Mouse (Mus musculus): ENCODE measurements around the gene Iqcn.

Gene Iqcn

GRCm38 (mm10) chr8:70703287-70703686 is at the start of gene Iqcn:
TSS of gene Iqcn (plus strand) at chr8:70703457.
- peak; percentile 95 for DNase-seq

- no peak for DNase-seq
These were observed 49.1 kb upstream of the Iqcn start for GRCm38 (mm10) chr8:70654121-70654520.

- no peak for DNase-seq
These were observed 47.8 kb upstream of the Iqcn start for GRCm38 (mm10) chr8:70655469-70655868.

GRCm38 (mm10) chr8:70656193-70656790 is 47.0 kb upstream of the Iqcn start:
- DNase-seq = no peak

- no peak for DNase-seq
These were observed 46.0 kb upstream of the Iqcn start for GRCm38 (mm10) chr8:70657214-70657613.

- DNase-seq = no peak
These were observed 45.5 kb upstream of the Iqcn start for GRCm38 (mm10) chr8:70657739-70658138.

GRCm38 (mm10) chr8:70658897-70659603 is 44.2 kb upstream of the Iqcn start:
- DNase-seq = no peak

- peak; percentile 99 for DNase-seq
These were observed 43.5 kb upstream of the Iqcn start for GRCm38 (mm10) chr8:70659604-70660272.

GRCm38 (mm10) chr8:70660273-70660725 is 43.0 kb upstream of the Iqcn start, which contains the start of gene Pgpep1:
TSS of gene Pgpep1 (minus strand) at chr8:70660388.
- DNase-seq = no peak

- DNase-seq = no peak
These were observed 39.6 kb upstream of the Iqcn start for GRCm38 (mm10) chr8:70663691-70664090.

- DNase-seq = no peak
These were observed 38.6 kb upstream of the Iqcn start for GRCm38 (mm10) chr8:70664631-70665030.

- DNase-seq = no peak
These were observed 37.7 kb upstream of the Iqcn start for GRCm38 (mm10) chr8:70665599-70665998.

GRCm38 (mm10) chr8:70667071-70667470 is 36.2 kb upstream of the Iqcn start:
- DNase-seq = peak; percentile 98

GRCm38 (mm10) chr8:70671615-70672324 is 31.5 kb upstream of the Iqcn start:
- DNase-seq = peak; percentile 98

GRCm38 (mm10) chr8:70672325-70673078 is 30.8 kb upstream of the Iqcn start:
- no peak for DNase-seq

GRCm38 (mm10) chr8:70673079-70673856 is 30.0 kb upstream of the Iqcn start, which contains the start of gene Lsm4:
TSS of gene Lsm4 (plus strand) at chr8:70673248.
- peak; percentile 100 for DNase-seq

GRCm38 (mm10) chr8:70674109-70674508 is 29.1 kb upstream of the Iqcn start:
- DNase-seq = peak; percentile 96

GRCm38 (mm10) chr8:70674716-70675115 is 28.5 kb upstream of the Iqcn start:
- peak; percentile 94 for DNase-seq

- no peak for DNase-seq
These were observed 27.9 kb upstream of the Iqcn start for GRCm38 (mm10) chr8:70675336-70675735.

GRCm38 (mm10) chr8:70677451-70678080 is 25.7 kb upstream of the Iqcn start:
- peak; percentile 90 for DNase-seq

GRCm38 (mm10) chr8:70678679-70679078 is 24.6 kb upstream of the Iqcn start:
- DNase-seq = peak; percentile 93

Data from heart, adult 11 months (tissue).